Mouse (Mus musculus): Measurements from ENCODE around the gene Ube2r2. TPM values are rescaled to one million over a fixed set of nuclear protein-coding genes. Genes with fewer than 3 reads are reported as not detected.
A peak's percentile ranks its signal among the peaks of the same experiment; 100 is the strongest.

Ube2r2 gene
- polyA plus RNA-seq, 1 experiment from 2014 or later = 84.7 TPM

DNA sequence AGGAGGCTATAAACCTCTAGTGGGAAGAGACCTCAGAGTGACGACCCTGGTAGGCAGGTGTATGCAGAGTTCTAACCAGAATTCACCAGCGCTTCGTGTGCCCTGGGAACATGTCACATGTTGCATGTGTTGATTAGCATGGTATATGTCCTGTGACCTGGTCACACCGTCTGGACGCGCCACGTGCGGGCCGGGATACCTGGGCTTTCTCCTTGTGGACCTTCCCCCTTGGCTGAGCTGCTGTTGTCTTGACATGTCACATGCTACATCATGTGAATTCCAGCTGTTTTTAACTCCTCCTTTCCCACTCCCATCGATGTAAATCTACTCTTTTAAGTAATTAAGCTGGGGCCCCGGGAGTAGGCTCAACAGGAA, 37.0 kb upstream of the Ube2r2 start:
- Histone ChIP-seq H3K4me1 (peaks cover 32% of the 10 kb centered on the region), H3K36me3 (no peaks in the 10 kb centered on the region), H3K9me3 (no peaks in the 10 kb centered on the region), H3K4me3 (peak overlapping the region; percentile 66), H3K27ac (0 out of 2 replicates have a peak overlapping the region, but pooled peaks have one; percentile 72), H3K27me3 (ENCODE audit: insufficient read depth, poor library complexity, severe bottlenecking) (peaks cover 55% of the 10 kb centered on the region)
- DNase-seq (ENCODE audit: low spot score) = no peak
- WGBS = 23% methylated on average over 11 of the region's 11 CpGs

DNA sequence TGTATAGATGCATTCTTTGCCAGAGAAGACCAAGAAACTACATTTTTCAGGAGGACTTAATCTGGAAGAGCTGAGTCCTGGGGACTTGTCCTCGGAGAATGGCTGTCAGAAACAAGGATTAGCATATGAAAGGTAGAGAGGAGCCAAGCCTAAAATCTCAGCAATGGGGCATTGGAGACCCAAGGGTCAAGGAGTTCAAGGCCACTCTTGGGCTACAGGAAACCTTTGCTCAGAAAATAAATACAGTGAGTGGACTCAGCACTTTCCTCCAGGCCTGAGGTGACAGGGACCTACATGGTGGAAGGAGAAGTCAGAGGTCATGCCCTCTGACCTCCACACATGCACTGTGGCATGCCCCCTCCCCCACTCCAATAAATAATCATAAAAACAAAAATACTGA, 34.6 kb upstream of the Ube2r2 start:
- DNase-seq (ENCODE audit: low spot score) = no peak

GRCm38 (mm10) chr4:41102901-41103300, 32.6 kb upstream of the Ube2r2 start:
- DNase-seq (ENCODE audit: low spot score) = no peak
- no peak overlapping the region for H3K4me3 ChIP-seq
- H3K4me1 ChIP-seq = peaks cover 8% of the 10 kb centered on the region

More for the DNA sequence above, 34.6 kb upstream of the Ube2r2 start:
- no peaks in the 10 kb centered on the region for H3K9me3 ChIP-seq
- no peak overlapping the region for H3K4me3 ChIP-seq
- no peaks in the 10 kb centered on the region for H3K36me3 ChIP-seq
- H3K27ac ChIP-seq = no peak overlapping the region
- peaks cover 24% of the 10 kb centered on the region for H3K4me1 ChIP-seq
- peaks cover 39% of the 10 kb centered on the region for H3K27me3 ChIP-seq (ENCODE audit: insufficient read depth, poor library complexity, severe bottlenecking)
- 60% methylated on average over 1 of the region's 1 CpGs for WGBS

GRCm38 (mm10) chr4:41107440-41107839, 28.1 kb upstream of the Ube2r2 start:
- no peak for DNase-seq (ENCODE audit: low spot score)
- no peak overlapping the region for H3K27ac ChIP-seq
- H3K27me3 ChIP-seq (ENCODE audit: insufficient read depth, poor library complexity, severe bottlenecking) = no peaks in the 10 kb centered on the region
- WGBS = 70% methylated on average over 4 of the region's 4 CpGs
- no peaks in the 10 kb centered on the region for H3K4me1 ChIP-seq
- no peaks in the 10 kb centered on the region for H3K36me3 ChIP-seq
- H3K4me3 ChIP-seq = no peak overlapping the region
- H3K9me3 ChIP-seq = no peaks in the 10 kb centered on the region

More at GRCm38 (mm10) chr4:41102901-41103300, 32.6 kb upstream of the Ube2r2 start:
- Histone ChIP-seq H3K27ac (no peak overlapping the region), H3K27me3 (ENCODE audit: insufficient read depth, poor library complexity, severe bottlenecking) (peaks cover 20% of the 10 kb centered on the region), H3K36me3 (no peaks in the 10 kb centered on the region), H3K9me3 (no peaks in the 10 kb centered on the region)

DNA sequence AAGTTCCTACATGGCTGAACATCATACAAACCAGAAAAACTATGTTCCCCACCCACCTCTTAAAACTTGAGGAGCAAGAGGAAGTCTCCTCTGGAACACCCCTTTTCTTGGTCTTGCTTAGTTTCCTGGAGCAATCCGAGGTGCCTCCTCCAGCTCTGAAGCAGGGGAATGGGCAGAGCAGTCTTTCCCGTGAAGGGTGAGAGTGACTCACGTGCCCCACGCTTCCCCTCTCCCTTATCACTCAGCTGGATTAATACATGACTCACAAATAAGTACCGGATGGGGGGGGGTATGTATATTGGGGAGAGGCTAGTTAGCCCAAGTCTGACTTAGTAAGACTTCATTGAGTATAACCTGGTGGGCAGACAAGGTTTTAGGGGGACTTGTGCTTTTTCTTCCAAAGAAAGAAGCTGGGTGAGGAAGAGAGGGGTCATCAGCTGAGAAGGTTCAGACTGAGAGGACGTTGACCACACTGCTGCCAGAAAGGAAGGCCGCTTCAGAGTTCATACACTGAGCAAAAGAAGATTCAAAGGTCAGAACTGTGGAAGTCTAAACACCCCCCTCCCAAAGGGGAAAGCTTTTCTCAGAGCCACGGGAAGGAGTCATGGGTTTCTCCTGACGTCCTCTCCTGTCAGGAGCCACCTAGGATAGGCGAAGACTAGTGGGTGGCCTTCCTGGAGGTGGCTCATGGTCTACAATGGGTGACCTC, 26.7 kb upstream of the Ube2r2 start:
- H3K27ac ChIP-seq = no peak overlapping the region
- H3K4me1 ChIP-seq = no peaks in the 10 kb centered on the region
- DNase-seq (ENCODE audit: low spot score) = no peak
- H3K4me3 ChIP-seq = no peak overlapping the region
- peaks cover 3% of the 10 kb centered on the region for H3K36me3 ChIP-seq
- WGBS = 69% methylated on average over 10 of the region's 10 CpGs
- H3K27me3 ChIP-seq (ENCODE audit: insufficient read depth, poor library complexity, severe bottlenecking) = no peaks in the 10 kb centered on the region
- H3K9me3 ChIP-seq = no peaks in the 10 kb centered on the region

DNA sequence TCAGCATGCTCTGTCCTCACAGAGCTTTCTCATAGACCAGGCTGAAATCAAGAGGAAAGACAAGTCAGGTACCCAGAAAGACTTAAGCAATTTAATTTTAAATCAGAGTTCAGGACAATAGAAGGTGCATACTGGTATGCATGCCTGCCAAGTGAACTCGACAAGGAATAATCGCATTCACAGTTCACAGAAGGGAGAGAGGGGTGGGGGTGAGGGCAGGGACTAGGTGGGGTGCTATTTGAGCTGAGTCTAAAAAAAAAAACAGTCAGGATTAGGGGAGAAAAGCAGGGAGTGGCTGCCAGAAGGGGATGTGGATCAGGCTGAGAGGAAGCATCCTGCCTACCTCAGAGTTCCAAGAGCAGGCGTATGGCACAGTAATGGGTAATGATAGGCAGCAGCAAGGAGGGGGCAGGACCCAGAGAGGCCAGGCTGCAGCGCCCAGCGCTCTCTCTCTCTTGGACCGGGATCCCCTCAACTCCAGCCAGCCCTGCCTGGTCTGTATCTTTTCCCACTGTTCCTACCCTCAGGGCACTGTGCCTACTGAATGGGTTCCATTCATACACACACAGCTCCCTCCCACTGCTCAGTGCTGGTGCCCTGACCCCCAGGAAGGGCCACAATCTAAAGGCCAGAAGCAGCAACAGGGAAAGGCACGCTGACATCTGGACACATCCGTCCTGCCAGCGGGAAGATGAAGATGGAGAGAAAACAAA, 21.0 kb upstream of the Ube2r2 start:
- WGBS = 85% methylated on average over 9 of the region's 9 CpGs

DNA sequence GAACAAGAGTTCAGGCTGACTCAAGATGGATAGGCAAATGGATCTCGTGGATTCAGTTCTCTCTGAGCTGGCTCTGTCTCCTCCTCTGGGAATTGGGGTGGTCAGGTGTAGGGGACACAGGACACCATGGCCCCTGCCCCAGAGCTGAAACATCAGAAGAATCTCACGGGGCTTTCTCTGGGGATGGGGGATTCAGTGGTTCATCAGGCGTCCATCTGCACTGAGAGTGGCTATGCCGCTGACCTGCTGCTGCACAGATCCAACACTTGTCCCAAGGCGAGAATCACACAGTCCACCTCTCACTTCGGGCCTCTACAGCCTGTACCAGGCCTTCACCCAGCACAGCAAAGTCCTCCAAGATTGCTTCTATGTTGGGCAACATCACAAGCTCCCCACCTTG, 20.5 kb upstream of the Ube2r2 start:
- Histone ChIP-seq H3K27me3 (ENCODE audit: insufficient read depth, poor library complexity, severe bottlenecking) (no peaks in the 10 kb centered on the region), H3K27ac (no peak overlapping the region), H3K36me3 (peaks cover 65% of the 10 kb centered on the region), H3K4me1 (no peaks in the 10 kb centered on the region), H3K9me3 (no peaks in the 10 kb centered on the region), H3K4me3 (no peak overlapping the region)
- DNase-seq (ENCODE audit: low spot score) = peak; percentile 66
- 81% methylated on average over 6 of the region's 6 CpGs for WGBS

More for the DNA sequence above, 21.0 kb upstream of the Ube2r2 start:
- Histone ChIP-seq H3K36me3 (peaks cover 59% of the 10 kb centered on the region), H3K9me3 (no peaks in the 10 kb centered on the region), H3K4me1 (no peaks in the 10 kb centered on the region), H3K4me3 (no peak overlapping the region), H3K27me3 (ENCODE audit: insufficient read depth, poor library complexity, severe bottlenecking) (no peaks in the 10 kb centered on the region), H3K27ac (no peak overlapping the region)
- no peak for DNase-seq (ENCODE audit: low spot score)

DNA sequence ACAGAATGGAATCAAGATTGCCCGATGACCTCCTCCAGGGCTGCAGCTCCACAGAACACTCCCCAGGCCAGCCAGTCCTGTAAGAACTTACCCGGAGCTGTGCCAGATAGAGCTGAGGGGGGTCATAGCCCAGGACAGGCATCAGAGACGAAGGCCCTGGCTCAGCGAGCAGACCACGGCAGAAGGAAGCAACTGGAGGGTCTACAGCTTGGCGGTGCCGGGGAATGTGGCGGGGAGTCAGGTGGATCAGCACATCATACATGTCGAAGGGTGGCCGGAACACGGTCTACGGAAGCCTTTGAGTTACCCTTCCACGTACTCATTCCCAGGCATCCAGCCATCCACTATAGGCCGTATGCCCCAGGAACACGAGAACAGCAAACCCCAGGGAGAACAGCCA, 19.8 kb upstream of the Ube2r2 start:
- H3K27ac ChIP-seq = no peak overlapping the region
- DNase-seq (ENCODE audit: low spot score) = peak; percentile 55
- H3K9me3 ChIP-seq = no peaks in the 10 kb centered on the region
- peaks cover 72% of the 10 kb centered on the region for H3K36me3 ChIP-seq
- H3K27me3 ChIP-seq (ENCODE audit: insufficient read depth, poor library complexity, severe bottlenecking) = no peaks in the 10 kb centered on the region
- WGBS = 94% methylated on average over 15 of the region's 15 CpGs
- H3K4me1 ChIP-seq = no peaks in the 10 kb centered on the region
- no peak overlapping the region for H3K4me3 ChIP-seq

DNA sequence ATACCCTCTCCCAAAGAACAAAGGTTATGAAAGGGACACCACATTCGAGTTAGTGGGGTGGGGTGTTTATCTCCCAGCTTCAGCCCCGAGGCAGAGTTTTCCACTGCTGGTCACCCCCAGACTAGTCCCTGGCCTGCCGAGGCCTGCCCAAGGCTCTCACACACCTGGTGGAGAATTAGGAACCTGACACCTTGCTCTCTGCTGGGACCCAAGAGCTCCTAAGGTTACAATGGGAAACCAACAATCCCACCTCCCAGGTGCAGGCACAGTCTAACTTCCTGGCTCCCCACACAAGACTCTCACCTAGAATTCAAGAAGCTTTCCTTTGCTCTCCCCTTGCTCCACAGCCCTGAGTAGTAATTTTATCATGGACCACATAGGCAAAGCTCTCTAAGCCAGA, 18.7 kb upstream of the Ube2r2 start:
- no peak overlapping the region for H3K4me3 ChIP-seq
- H3K27ac ChIP-seq = no peak overlapping the region
- peaks cover 82% of the 10 kb centered on the region for H3K36me3 ChIP-seq
- H3K27me3 ChIP-seq (ENCODE audit: insufficient read depth, poor library complexity, severe bottlenecking) = no peaks in the 10 kb centered on the region
- no peaks in the 10 kb centered on the region for H3K4me1 ChIP-seq
- 77% methylated on average over 3 of the region's 3 CpGs for WGBS
- DNase-seq (ENCODE audit: low spot score) = no peak
- no peaks in the 10 kb centered on the region for H3K9me3 ChIP-seq

- 69% methylated on average over 11 of the region's 11 CpGs for WGBS
Observed at GRCm38 (mm10) chr4:41118706-41119292, 16.7 kb upstream of the Ube2r2 start.

DNA sequence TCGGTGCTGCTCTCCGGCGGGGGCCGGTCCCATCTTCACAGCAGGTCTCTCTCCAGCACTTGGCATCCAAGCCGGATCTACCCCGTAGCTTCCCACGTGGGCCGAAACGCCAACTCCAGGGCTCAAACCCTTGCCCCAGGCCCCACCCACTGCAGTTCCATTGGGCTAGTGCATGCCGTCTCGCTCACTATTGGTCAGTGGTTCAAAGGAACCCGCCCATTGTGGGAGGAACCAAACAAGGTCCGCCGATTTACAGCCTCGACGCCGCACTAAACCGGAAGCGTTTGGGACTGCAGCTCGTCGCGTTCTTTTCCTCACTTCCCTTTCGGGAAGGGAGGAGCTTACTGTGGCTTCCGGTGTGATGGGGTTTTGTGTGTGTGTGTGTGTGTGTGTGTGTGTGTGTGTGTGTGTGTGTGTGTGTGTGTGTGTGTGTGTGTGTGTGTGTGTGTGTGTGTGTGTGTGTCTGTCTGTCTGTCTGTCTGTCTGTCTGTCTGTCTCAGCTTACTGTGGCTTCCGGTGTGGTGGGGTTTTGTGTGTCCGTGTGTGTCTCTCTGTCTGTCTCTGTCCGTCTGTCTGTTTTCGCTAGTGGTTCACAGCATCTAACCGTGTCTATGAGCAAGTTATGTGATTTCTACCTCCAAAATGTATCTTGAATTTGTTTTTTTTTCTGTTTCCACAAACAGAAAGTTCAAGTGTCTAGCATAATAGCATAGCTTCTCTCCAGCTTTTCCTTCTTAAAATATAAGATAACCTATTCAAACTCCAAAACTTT, 11.2 kb upstream of the Ube2r2 start, which contains the start of gene Nol6:
Nol6 (minus strand) TSS at position 276 of the 772 bp plus-strand sequence.
- Histone ChIP-seq H3K4me3 (peak within 1 kb of the TSS; percentile 74), H3K36me3 (peaks cover 36% of the 10 kb centered on the region)

More at GRCm38 (mm10) chr4:41118706-41119292, 16.7 kb upstream of the Ube2r2 start:
- Histone ChIP-seq H3K36me3 (peaks cover 91% of the 10 kb centered on the region), H3K27ac (no peak overlapping the region), H3K27me3 (ENCODE audit: insufficient read depth, poor library complexity, severe bottlenecking) (no peaks in the 10 kb centered on the region), H3K4me3 (no peak overlapping the region), H3K9me3 (no peaks in the 10 kb centered on the region), H3K4me1 (peaks cover 8% of the 10 kb centered on the region)
- peak; percentile 81 for DNase-seq (ENCODE audit: low spot score)

DNA sequence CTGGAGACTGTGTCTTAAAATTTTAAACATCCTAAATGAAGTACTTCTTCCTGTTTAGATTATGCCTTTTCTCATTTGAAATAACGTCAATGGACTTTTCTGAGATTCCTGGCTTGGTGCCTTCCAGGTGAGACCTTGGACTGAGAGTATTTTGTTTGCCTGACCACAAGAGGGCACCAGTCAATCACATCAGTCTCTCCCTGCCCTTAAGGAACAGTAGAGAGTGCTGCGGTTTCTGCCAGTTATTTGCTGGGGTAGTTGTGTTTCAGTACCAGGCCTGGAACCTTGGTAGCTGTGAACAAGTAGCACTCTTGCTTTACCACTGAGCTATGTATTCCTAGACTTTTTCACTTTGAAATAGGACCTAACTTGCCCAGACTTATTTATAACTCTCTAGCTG, 6.1 kb upstream of the Ube2r2 start:
- no peak for DNase-seq (ENCODE audit: low spot score)
- 0 out of 2 replicates have a peak, but pooled peaks cover 1% of the 10 kb centered on the region for H3K4me1 ChIP-seq
- no peaks in the 10 kb centered on the region for H3K9me3 ChIP-seq
- H3K27ac ChIP-seq = no peak overlapping the region
- H3K4me3 ChIP-seq = no peak overlapping the region
- 5% methylated on average over 2 of the region's 2 CpGs for WGBS
- H3K36me3 ChIP-seq = no peaks in the 10 kb centered on the region
- H3K27me3 ChIP-seq (ENCODE audit: insufficient read depth, poor library complexity, severe bottlenecking) = no peaks in the 10 kb centered on the region

More for the DNA sequence above, 11.2 kb upstream of the Ube2r2 start, which contains the start of gene Nol6:
- no peaks in the 10 kb centered on the region for H3K27me3 ChIP-seq (ENCODE audit: insufficient read depth, poor library complexity, severe bottlenecking)
- H3K9me3 ChIP-seq = no peaks in the 10 kb centered on the region
- H3K4me1 ChIP-seq = peaks cover 8% of the 10 kb centered on the region
- WGBS = 2% methylated on average over 29 of the region's 29 CpGs
- peak within 1 kb of the TSS; percentile 82 for H3K27ac ChIP-seq
- peak; percentile 100 for DNase-seq (ENCODE audit: low spot score)
